Mouse (Mus musculus): ENCODE data around the gene Rlim. TPM values are rescaled to one million over a fixed set of nuclear protein-coding genes. Genes with fewer than 3 reads are reported as not detected.
A peak's percentile ranks its signal among the peaks of the same experiment; 100 is the strongest.

The Rlim gene
- polyA plus RNA-seq, 1 experiment from 2014 or later, result 24.9 TPM

- Histone ChIP-seq H3K4me2 (peak overlapping the region; percentile 58), H3K4me3 (peak overlapping the region; percentile 69), H3K36me3 (no peaks in the 10 kb centered on the region), H3K9ac (peak overlapping the region; percentile 71), H3K4me1 (replicated peaks) (no peaks in the 10 kb centered on the region), H3K27me3 (peaks cover 11% of the 10 kb centered on the region; the same call in 1 of the 2 replicates), H3K27ac (replicated peaks) (peak overlapping the region; percentile 86), H3K9me3 (no peaks in the 10 kb centered on the region)
- 20% methylated on average over 38 of the region's 51 CpGs for WGBS
- ATAC-seq (ENCODE audit: low FRiP score, low read depth), result no peak
Measured at GRCm38 (mm10) chrX:103980590-103981168, 405 bp downstream of the Rlim start.

GRCm38 (mm10) chrX:103980036-103980435 is 1.0 kb downstream of the Rlim start:
- WGBS, result 23% methylated on average over 12 of the region's 12 CpGs
- Histone ChIP-seq H3K27ac (replicated peaks) (peak overlapping the region; percentile 86), H3K4me2 (peak overlapping the region; percentile 58), H3K9me3 (no peaks in the 10 kb centered on the region), H3K36me3 (no peaks in the 10 kb centered on the region), H3K27me3 (peaks cover 9% of the 10 kb centered on the region; the same call in 1 of the 2 replicates), H3K4me1 (replicated peaks) (no peaks in the 10 kb centered on the region), H3K9ac (peak overlapping the region; percentile 71), H3K4me3 (peak overlapping the region; percentile 69)
- ATAC-seq (ENCODE audit: low FRiP score, low read depth), result no peak

- Histone ChIP-seq H3K27me3 (peaks cover 37% of the 10 kb centered on the region; the same call in 1 of the 2 replicates), H3K4me3 (no peak overlapping the region), H3K4me2 (no peak overlapping the region), H3K9me3 (no peaks in the 10 kb centered on the region), H3K27ac (replicated peaks) (no peak overlapping the region), H3K36me3 (no peaks in the 10 kb centered on the region), H3K9ac (no peak overlapping the region), H3K4me1 (replicated peaks) (no peaks in the 10 kb centered on the region)
- ATAC-seq (ENCODE audit: low FRiP score, low read depth), result no peak
- WGBS, result 93% methylated on average over 3 of the region's 3 CpGs
Measured at GRCm38 (mm10) chrX:103939701-103940100, 41.4 kb downstream of the Rlim start.

GRCm38 (mm10) chrX:103937333-103937732 is 43.8 kb downstream of the Rlim start:
- H3K27ac ChIP-seq (replicated peaks), result no peak overlapping the region
- no peaks in the 10 kb centered on the region for H3K4me1 ChIP-seq (replicated peaks)
- 28% methylated on average over 3 of the region's 3 CpGs for WGBS
- H3K36me3 ChIP-seq, result no peaks in the 10 kb centered on the region
- ATAC-seq (ENCODE audit: low FRiP score, low read depth), result no peak
- peaks cover 29% of the 10 kb centered on the region; the same call in 1 of the 2 replicates for H3K27me3 ChIP-seq
- H3K9me3 ChIP-seq, result no peaks in the 10 kb centered on the region
- no peak overlapping the region for H3K4me3 ChIP-seq
- no peak overlapping the region for H3K4me2 ChIP-seq
- H3K9ac ChIP-seq, result no peak overlapping the region

GRCm38 (mm10) chrX:103922436-103922835 is 58.6 kb downstream of the Rlim start:
- H3K4me2 ChIP-seq, result no peak overlapping the region
- H3K27me3 ChIP-seq, result peaks cover 26% of the 10 kb centered on the region
- no peak overlapping the region for H3K9ac ChIP-seq
- H3K9me3 ChIP-seq, result no peaks in the 10 kb centered on the region
- no peaks in the 10 kb centered on the region for H3K4me1 ChIP-seq (replicated peaks)
- no peaks in the 10 kb centered on the region for H3K36me3 ChIP-seq
- H3K27ac ChIP-seq (replicated peaks), result no peak overlapping the region
- no peak overlapping the region for H3K4me3 ChIP-seq
- WGBS, result 51% methylated on average over 2 of the region's 2 CpGs
- no peak for ATAC-seq (ENCODE audit: low FRiP score, low read depth)

- H3K27ac ChIP-seq (replicated peaks), result no peak overlapping the region
- no peaks in the 10 kb centered on the region for H3K4me1 ChIP-seq (replicated peaks)
- no peak overlapping the region for H3K9ac ChIP-seq
- H3K9me3 ChIP-seq, result no peaks in the 10 kb centered on the region
- H3K27me3 ChIP-seq, result peaks cover 32% of the 10 kb centered on the region
- H3K36me3 ChIP-seq, result no peaks in the 10 kb centered on the region
- WGBS, result 49% methylated on average over 5 of the region's 5 CpGs
- ATAC-seq (ENCODE audit: low FRiP score, low read depth), result no peak
- no peak overlapping the region for H3K4me2 ChIP-seq
- no peak overlapping the region for H3K4me3 ChIP-seq
Measured at GRCm38 (mm10) chrX:103918954-103919353, 62.1 kb downstream of the Rlim start.

GRCm38 (mm10) chrX:103914790-103915189 is 66.3 kb downstream of the Rlim start:
- H3K27me3 ChIP-seq, result peaks cover 25% of the 10 kb centered on the region
- H3K9ac ChIP-seq, result no peak overlapping the region
- no peak overlapping the region for H3K4me3 ChIP-seq
- no peaks in the 10 kb centered on the region for H3K36me3 ChIP-seq
- 15% methylated on average over 3 of the region's 3 CpGs for WGBS
- no peaks in the 10 kb centered on the region for H3K9me3 ChIP-seq
- H3K27ac ChIP-seq (replicated peaks), result no peak overlapping the region
- H3K4me2 ChIP-seq, result no peak overlapping the region
- H3K4me1 ChIP-seq (replicated peaks), result no peaks in the 10 kb centered on the region
- no peak for ATAC-seq (ENCODE audit: low FRiP score, low read depth)

Other genes with a start within 250 kb of the Rlim start
- 25.1 and 32.9 TPM in 2 replicates for gene Slc16a2, start 159.3 kb downstream of the Rlim start, polyA plus RNA-seq (2015; fragmentation: Nextera tagmentation; extraction: Ambion mirVana)
- gene Nexmif, start 219.9 kb upstream of the Rlim start, polyA plus RNA-seq (2015; fragmentation: Nextera tagmentation; extraction: Ambion mirVana), result 15.8 and 15.9 TPM in 2 replicates